Mouse (Mus musculus) neural tube, embryonic 11.5 days (tissue): ENCODE measurements around the gene Kmt2b. TPM values are rescaled to one million over a fixed set of nuclear protein-coding genes. Genes with fewer than 3 reads are reported as not detected.

Experiments used
- ATAC-seq: fragments of 200-750 bp; cut with Nextera tagmentation; 2 replicates; pipeline ENCODE4 v1.8.0; 2017; ENCODE audit warnings: moderate number of reproducible peaks, mild to moderate bottlenecking, moderate TSS enrichment, moderate library complexity; ENCODE audit not compliant: insufficient read depth, low FRiP score, low TSS enrichment
- DNase-seq: peaks from one replicate; pipeline ENCODE4 v3.0.0-alpha.2; 2015; ENCODE audit warnings: low spot score
- H3K27ac ChIP-seq: fragments of 300-500 bp; sonication (generic); 2 replicates; pipeline ENCODE4 v1.5.1; 2014; ENCODE audit warnings: low read depth, mild to moderate bottlenecking, low read length
- H3K27me3 ChIP-seq: fragments of 300-500 bp; sonication (generic); 2 replicates; pipeline ENCODE4 v1.6.1; 2014; ENCODE audit warnings: mild to moderate bottlenecking, low read length, mixed read lengths; ENCODE audit not compliant: control insufficient read depth, insufficient read depth
- H3K36me3 ChIP-seq: fragments of 300-500 bp; sonication (generic); 2 replicates; pipeline ENCODE4 v1.6.1; 2014; ENCODE audit warnings: mild to moderate bottlenecking, low read length, moderate library complexity, mixed read lengths; ENCODE audit not compliant: control insufficient read depth, insufficient read depth
- H3K4me1 ChIP-seq: fragments of 300-500 bp; sonication (generic); 2 replicates; pipeline ENCODE4 v1.6.1; 2014; ENCODE audit warnings: low read length, mixed read lengths; ENCODE audit not compliant: control insufficient read depth, insufficient read depth
- H3K4me2 ChIP-seq: fragments of 300-500 bp; sonication (generic); 2 replicates; pipeline ENCODE4 v1.6.1; 2014; ENCODE audit warnings: low read depth, mild to moderate bottlenecking, moderate library complexity
- H3K4me3 ChIP-seq: fragments of 300-500 bp; sonication (generic); 2 replicates; pipeline ENCODE4 v1.5.1; 2014; ENCODE audit warnings: low read depth, low read length
- H3K9ac ChIP-seq: fragments of 300-500 bp; sonication (generic); 2 replicates; pipeline ENCODE4 v1.6.1; 2014; ENCODE audit warnings: mild to moderate bottlenecking, low read length
- H3K9me3 ChIP-seq: fragments of 300-500 bp; sonication (generic); 2 replicates; pipeline ENCODE4 v1.6.1; 2016; ENCODE audit warnings: low read length; ENCODE audit not compliant: control insufficient read depth
- WGBS: fragments of 180-500 bp; shearing (Covaris S2); extraction: QIAGEN DNeasy Blood & Tissue Kit; methylation state at CpG from one replicate; pipeline ENCODE4 v1.1.7; 2014; 5-methylcytosine and 5-hydroxymethylcytosine counted together
- polyA plus RNA-seq: library from polyadenylated mRNA; unstranded; fragments of >200 nt; fragmentation: Nextera tagmentation; extraction: Ambion mirVana; gene quantifications from 2 replicates; pipeline ENCODE4 v1.2.1, GENCODE M21; 2014

Gene Kmt2b
- polyA plus RNA-seq, 1 experiment from 2014 or later: 11.9 TPM

GRCm38 (mm10) chr7:30549880-30550279 is 38.6 kb downstream of the Kmt2b start:
- ATAC-seq (no peak), DNase-seq (no peak)
- H3K27me3 ChIP-seq: no peaks in the 10 kb centered on the region
- peaks cover 6% of the 10 kb centered on the region for H3K36me3 ChIP-seq
- H3K27ac ChIP-seq: no peak overlapping the region
- no peak overlapping the region for H3K9ac ChIP-seq
- no peak overlapping the region for H3K4me2 ChIP-seq
- H3K4me1 ChIP-seq: peaks cover 13% of the 10 kb centered on the region
- 81% methylated on average over 2 of the region's 2 CpGs for WGBS
- no peaks in the 10 kb centered on the region for H3K9me3 ChIP-seq
- no peak overlapping the region for H3K4me3 ChIP-seq

DNA sequence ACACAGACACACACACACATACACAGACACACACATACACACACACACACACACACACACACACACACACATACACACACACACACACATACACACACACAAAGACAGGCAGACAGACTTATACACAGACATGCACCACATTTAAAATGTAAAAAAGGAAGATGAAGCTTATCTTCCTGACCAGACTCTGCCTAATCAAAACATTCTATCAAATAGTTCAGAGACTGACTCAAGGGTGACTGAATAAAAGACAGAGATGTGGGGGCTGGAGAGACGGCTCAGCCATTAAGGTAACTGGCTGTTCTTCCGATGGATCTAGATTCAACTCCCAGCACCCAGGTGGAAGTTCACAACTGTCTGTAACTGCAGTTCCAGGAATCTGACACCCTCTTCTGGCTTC is 44.2 kb downstream of the Kmt2b start:
- Histone ChIP-seq H3K36me3 (peaks cover 4% of the 10 kb centered on the region), H3K9ac (no peak overlapping the region), H3K9me3 (no peaks in the 10 kb centered on the region), H3K4me3 (no peak overlapping the region), H3K27ac (no peak overlapping the region), H3K27me3 (no peaks in the 10 kb centered on the region), H3K4me1 (no peaks in the 10 kb centered on the region), H3K4me2 (no peak overlapping the region)
- DNase-seq: no peak
- no peak for ATAC-seq
- 100% methylated on average over 2 of the region's 2 CpGs for WGBS

DNA sequence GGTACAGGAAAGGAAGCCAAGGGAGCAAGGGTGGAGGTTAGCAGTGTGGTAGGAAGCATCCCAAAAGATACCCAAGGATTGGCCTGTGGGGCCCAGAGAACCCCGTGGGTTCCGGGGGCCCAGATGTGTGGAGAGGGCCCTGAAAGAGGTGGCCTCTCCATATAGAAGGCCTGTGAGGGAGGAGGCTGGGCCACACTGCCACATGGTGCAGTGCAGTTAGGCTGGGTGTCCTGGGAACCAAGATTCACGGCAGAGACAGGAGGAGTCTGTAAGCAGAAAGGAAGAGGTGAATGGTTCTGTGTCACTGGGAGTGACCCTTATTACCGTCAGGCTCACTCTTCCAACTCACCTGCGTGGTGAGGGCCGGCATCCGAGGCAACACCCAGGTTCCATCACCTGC is 48.0 kb downstream of the Kmt2b start:
- no peak for ATAC-seq
- Histone ChIP-seq H3K4me1 (no peaks in the 10 kb centered on the region), H3K9ac (no peak overlapping the region), H3K4me2 (no peak overlapping the region), H3K36me3 (peaks cover 2% of the 10 kb centered on the region), H3K9me3 (no peaks in the 10 kb centered on the region), H3K4me3 (no peak overlapping the region), H3K27ac (no peak overlapping the region), H3K27me3 (no peaks in the 10 kb centered on the region)
- WGBS: 94% methylated on average over 7 of the region's 7 CpGs
- no peak for DNase-seq

DNA sequence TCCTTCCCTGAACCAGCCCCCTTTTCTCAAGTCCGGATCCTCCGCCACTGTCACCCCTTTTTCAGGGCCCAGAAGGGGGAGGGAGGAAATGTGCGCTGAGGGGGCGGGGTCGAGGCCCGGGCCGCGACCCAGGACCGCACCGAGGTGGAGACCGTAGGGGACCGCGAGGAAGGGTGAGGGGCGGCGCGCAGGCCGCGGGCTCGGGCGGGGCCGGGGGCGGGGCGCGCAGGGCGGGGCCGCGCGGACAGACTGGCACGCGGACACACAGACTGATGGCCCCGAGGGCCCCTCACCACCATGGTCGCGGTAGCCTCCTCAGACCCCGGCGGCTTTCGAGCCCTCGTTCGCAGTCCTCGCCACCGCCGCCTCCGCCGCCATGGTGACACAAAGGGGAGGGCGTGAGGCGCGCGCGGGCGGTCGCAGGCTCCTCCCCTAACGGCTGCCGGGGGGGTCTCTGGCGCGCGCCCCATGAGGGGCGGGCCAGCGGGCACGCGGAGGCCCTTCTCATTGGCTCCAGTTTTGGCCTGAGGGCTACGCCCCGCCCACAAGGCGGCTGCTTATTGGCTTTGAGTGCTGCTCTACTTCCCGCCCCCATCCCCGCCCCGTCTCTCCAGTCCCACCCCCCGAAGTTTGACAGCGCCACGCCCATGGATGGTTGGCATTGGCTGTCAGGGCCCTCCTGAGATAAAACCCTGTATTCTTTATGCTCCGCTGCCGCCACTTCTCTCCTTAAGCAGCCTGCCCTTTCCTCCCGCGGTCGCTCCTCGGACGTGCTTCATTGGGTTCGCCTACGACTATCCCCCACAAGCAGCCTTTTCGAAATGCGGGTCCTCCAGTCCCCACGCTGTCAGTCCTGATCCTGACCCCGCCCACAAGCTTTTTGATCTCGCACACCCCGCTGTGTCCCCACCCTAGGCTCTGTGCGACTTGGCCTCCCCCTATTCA is 53.6 kb downstream of the Kmt2b start, which contains the start of gene Arhgap33:
Gene Arhgap33, minus strand, starts transcription at position 428 of the 945 bp plus-strand sequence.
- H3K27ac ChIP-seq: peak within 1 kb of the TSS; percentile 79
- no peaks in the 10 kb centered on the region for H3K9me3 ChIP-seq
- peaks cover 12% of the 10 kb centered on the region for H3K36me3 ChIP-seq
- DNase-seq (peak; percentile 99), ATAC-seq (peak; percentile 89)
- H3K27me3 ChIP-seq: no peaks in the 10 kb centered on the region
- WGBS: under 1% methylated on average over 58 of the region's 84 CpGs
- peak within 1 kb of the TSS; percentile 89 for H3K4me2 ChIP-seq
- H3K9ac ChIP-seq: peak within 1 kb of the TSS; percentile 86
- peak within 1 kb of the TSS; percentile 78 for H3K4me3 ChIP-seq
- peaks cover 18% of the 10 kb centered on the region for H3K4me1 ChIP-seq

GRCm38 (mm10) chr7:30533941-30534632 is 54.4 kb downstream of the Kmt2b start:
- Histone ChIP-seq H3K4me2 (peak overlapping the region; percentile 89), H3K9me3 (no peaks in the 10 kb centered on the region), H3K27me3 (no peaks in the 10 kb centered on the region), H3K4me3 (peak overlapping the region; percentile 78), H3K9ac (peak overlapping the region; percentile 86), H3K4me1 (peaks cover 18% of the 10 kb centered on the region), H3K27ac (peak overlapping the region; percentile 79), H3K36me3 (peaks cover 16% of the 10 kb centered on the region)
- DNase-seq: peak; percentile 44
- ATAC-seq: peak; percentile 32
- WGBS: 7% methylated on average over 26 of the region's 26 CpGs

- DNase-seq (peak; percentile 50), ATAC-seq (no peak)
- Histone ChIP-seq H3K27ac (0 out of 2 replicates have a peak overlapping the region, but pooled peaks have one; percentile 10), H3K4me3 (peak overlapping the region; percentile 78), H3K9ac (peak overlapping the region; percentile 86), H3K4me1 (peaks cover 18% of the 10 kb centered on the region), H3K27me3 (no peaks in the 10 kb centered on the region), H3K36me3 (peaks cover 25% of the 10 kb centered on the region), H3K4me2 (peak overlapping the region; percentile 89), H3K9me3 (no peaks in the 10 kb centered on the region)
- 22% methylated on average over 8 of the region's 8 CpGs for WGBS
Measured at GRCm38 (mm10) chr7:30532931-30533330, 55.6 kb downstream of the Kmt2b start.

DNA sequence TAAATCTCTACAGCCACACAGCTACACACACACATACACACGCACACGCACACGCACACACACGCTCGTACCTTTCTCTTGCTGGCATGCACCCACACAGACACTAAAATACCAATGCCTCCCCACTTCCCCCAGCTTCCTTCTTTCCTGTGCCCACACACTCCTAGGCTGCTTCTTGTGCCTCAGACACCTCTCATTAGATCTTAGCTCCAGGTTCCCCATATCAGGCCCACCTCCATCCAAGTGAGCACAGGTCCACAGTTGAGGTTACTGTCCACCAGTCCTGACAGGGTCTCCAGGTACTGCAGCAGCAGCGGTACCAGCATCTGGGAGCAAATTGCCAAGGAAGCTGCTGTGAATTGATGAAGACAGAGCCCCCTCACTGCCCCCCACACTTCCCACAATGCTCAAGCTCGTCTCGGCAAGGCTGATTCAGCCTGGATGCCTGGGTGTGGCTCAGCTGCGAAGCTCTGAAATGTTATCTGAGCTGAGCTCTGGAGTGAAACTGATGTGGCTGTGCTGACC is 57.2 kb downstream of the Kmt2b start:
- no peak for DNase-seq
- Histone ChIP-seq H3K36me3 (peaks cover 26% of the 10 kb centered on the region), H3K9me3 (no peaks in the 10 kb centered on the region), H3K4me3 (no peak overlapping the region), H3K4me1 (peaks cover 20% of the 10 kb centered on the region), H3K27me3 (no peaks in the 10 kb centered on the region), H3K9ac (no peak overlapping the region), H3K27ac (no peak overlapping the region), H3K4me2 (no peak overlapping the region)
- ATAC-seq: no peak
- WGBS: 88% methylated on average over 9 of the region's 9 CpGs

GRCm38 (mm10) chr7:30526981-30527380 is 61.5 kb downstream of the Kmt2b start:
- Histone ChIP-seq H3K4me2 (no peak overlapping the region), H3K4me3 (no peak overlapping the region), H3K9ac (no peak overlapping the region), H3K9me3 (no peaks in the 10 kb centered on the region), H3K27me3 (no peaks in the 10 kb centered on the region), H3K4me1 (0 out of 2 replicates have a peak, but pooled peaks cover 5% of the 10 kb centered on the region), H3K36me3 (peaks cover 39% of the 10 kb centered on the region), H3K27ac (no peak overlapping the region)
- no peak for DNase-seq
- ATAC-seq: no peak
- WGBS: 76% methylated on average over 14 of the region's 14 CpGs
